Mouse (Mus musculus) spleen, adult 2 months (tissue): ENCODE data around the gene Lypd8. TPM values are rescaled to one million over a fixed set of nuclear protein-coding genes. Genes with fewer than 3 reads are reported as not detected.

Source experiments
- DNase-seq, 2 experiments: peaks; one replicate each; pipeline versions ENCODE4 v3.0.0 to v3.0.0-alpha.2; 2012 to 2021; ENCODE audit warnings: low spot score in 2 of 2, low read depth in 1 of 2
- H3K27ac ChIP-seq: fragments of 200-500 bp; 2 replicates; pipeline ENCODE4 v1.5.1; 2012; ENCODE audit warnings: low read length, inconsistent platforms; ENCODE audit not compliant: insufficient read depth
- H3K27me3 ChIP-seq: fragments of 200-500 bp; 2 replicates; pipeline ENCODE4 v1.6.1; 2012; ENCODE audit warnings: mild to moderate bottlenecking, moderate library complexity, low read length, inconsistent platforms; ENCODE audit not compliant: control insufficient read depth, insufficient read depth
- H3K36me3 ChIP-seq: fragments of 200-500 bp; 2 replicates; pipeline ENCODE4 v1.6.1; 2012; ENCODE audit warnings: mild to moderate bottlenecking, low read length, inconsistent platforms; ENCODE audit not compliant: control insufficient read depth, insufficient read depth
- H3K4me1 ChIP-seq: fragments of 200-500 bp; 2 replicates; pipeline ENCODE4 v1.6.1; 2011; ENCODE audit warnings: inconsistent platforms; ENCODE audit not compliant: control insufficient read depth, insufficient read depth, insufficient read length
- H3K4me3 ChIP-seq: fragments of 200-500 bp; 2 replicates; pipeline ENCODE4 v1.5.1; 2011; ENCODE audit warnings: mild to moderate bottlenecking, inconsistent platforms; ENCODE audit not compliant: insufficient read depth, insufficient read length; ENCODE audit errors: extremely low read depth
- CTCF ChIP-seq: fragments of 200-500 bp; IDR thresholded peaks from 2 replicates; pipeline ENCODE4 v1.5.1; 2011; ENCODE audit warnings: mild to moderate bottlenecking, inconsistent platforms; ENCODE audit not compliant: insufficient read depth, insufficient read length, insufficient replicate concordance; ENCODE audit errors: extremely low read depth
- POLR2A ChIP-seq: fragments of 200-500 bp; IDR thresholded peaks from 2 replicates; pipeline ENCODE4 v1.6.1; 2011; ENCODE audit warnings: low read depth, low read length, inconsistent platforms
- WGBS: fragments of 180-500 bp; shearing (Covaris S2); methylation state at CpG from one replicate; pipeline ENCODE4 v1.1.7; 2018; 5-methylcytosine and 5-hydroxymethylcytosine counted together
- polyA plus RNA-seq: library from polyadenylated mRNA; depleted of rRNA; stranded (reverse); fragments of >200 nt; gene quantifications from 2 replicates; pipeline ENCODE4 v1.2.3, GENCODE M21; 2012

Lypd8 gene
- polyA plus RNA-seq, 1 experiment = 0.35 TPM

DNA sequence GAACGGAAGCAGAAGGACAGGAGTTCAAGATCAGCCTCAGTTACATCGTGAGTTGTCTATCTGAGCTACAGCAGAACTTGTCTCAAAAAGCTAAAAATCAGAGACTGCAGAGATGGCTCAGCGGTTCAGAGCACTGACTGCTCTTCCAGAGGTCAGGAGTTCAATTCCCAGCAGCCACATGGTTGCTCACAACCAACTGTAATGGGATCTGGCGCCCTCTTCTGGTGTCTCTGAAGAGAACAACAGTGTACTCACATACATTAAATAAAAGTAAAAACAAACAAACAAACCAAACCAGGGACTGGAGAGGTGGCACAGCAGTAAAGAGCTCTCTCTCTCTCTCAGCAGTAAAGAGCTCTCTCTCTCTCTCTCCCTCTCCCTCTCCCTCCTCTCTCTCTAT lies 28.2 kb upstream of the Lypd8 start:
- TF ChIP-seq CTCF (no peak), POLR2A (no peak)
- Histone ChIP-seq H3K4me3 (no peak overlapping the region), H3K36me3 (peaks cover 22% of the 10 kb centered on the region), H3K27ac (no peak overlapping the region), H3K27me3 (no peaks in the 10 kb centered on the region), H3K4me1 (no peaks in the 10 kb centered on the region)
- no peak for DNase-seq
- WGBS = 88% methylated on average over 4 of the region's 4 CpGs

DNA sequence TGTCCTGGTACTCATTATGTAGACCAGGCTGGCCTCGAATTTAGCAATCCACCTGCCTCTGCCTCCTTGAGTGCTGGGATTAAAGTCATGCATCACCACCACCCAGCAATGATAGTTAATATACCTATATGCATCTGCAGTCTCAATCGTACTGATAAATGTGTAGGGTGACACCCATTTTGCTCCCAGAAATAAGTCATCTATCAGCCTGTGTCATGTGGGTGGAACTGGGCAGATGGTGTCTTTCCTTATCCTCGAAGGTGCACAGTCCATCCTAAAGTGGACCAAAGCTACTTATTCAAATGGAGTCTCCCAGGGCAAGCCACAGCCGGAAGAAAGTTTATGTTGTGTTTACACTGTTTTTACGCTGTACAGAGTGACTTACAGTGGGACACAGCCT lies 27.7 kb upstream of the Lypd8 start:
- Histone ChIP-seq H3K27ac (no peak overlapping the region), H3K27me3 (no peaks in the 10 kb centered on the region), H3K4me3 (no peak overlapping the region), H3K4me1 (no peaks in the 10 kb centered on the region), H3K36me3 (peaks cover 17% of the 10 kb centered on the region)
- TF ChIP-seq CTCF = no peak
- TF ChIP-seq POLR2A = no peak
- WGBS = 82% methylated on average over 5 of the region's 5 CpGs
- no peak for DNase-seq

DNA sequence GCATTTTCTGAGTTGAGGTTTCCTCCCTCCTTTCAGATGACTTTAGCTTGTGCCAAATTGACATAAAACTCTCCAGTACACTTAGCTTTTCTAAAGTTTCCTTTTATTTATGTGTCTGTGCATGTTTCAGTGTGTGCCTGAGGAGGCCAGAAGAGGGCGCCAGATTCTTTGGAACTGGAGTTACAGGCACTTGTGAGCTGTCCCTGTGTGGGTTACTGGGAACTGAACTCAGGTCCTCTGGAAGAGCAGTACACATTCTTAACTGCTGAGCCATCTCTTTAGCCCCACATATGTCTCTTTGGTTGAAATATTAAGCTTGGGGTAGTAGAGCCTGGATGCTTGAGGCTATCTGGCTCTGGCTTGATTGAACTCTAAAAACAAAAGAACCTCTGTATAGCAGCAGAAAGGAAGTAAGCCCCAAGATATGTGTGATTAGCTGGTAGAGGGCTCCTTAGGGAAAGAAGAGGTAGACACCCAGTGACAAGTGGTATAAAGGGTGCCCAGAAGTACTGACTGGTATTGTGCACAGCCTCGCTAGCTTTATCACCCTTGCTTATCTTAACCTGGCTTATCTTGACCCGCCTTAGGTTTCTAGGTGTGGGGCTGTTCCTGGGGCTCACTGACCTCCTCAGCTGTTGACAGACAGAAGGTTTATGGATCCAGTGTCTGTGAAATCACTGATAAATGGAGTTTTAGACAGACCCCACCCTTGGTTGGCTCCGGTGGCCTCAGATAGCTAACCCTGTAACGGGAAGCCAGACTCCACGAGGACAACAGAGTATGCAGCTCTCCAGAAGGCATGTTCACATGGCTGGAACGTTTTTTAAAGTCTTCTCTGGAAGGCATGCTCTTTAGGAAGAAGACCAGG lies 25.9 kb upstream of the Lypd8 start:
- WGBS = 58% methylated on average over 7 of the region's 7 CpGs
- no peaks in the 10 kb centered on the region for H3K4me1 ChIP-seq
- no peak overlapping the region for H3K4me3 ChIP-seq
- H3K27me3 ChIP-seq = no peaks in the 10 kb centered on the region
- no peak overlapping the region for H3K27ac ChIP-seq
- H3K36me3 ChIP-seq = 0 out of 2 replicates have a peak, but pooled peaks cover under 1% of the 10 kb centered on the region
- TF ChIP-seq CTCF (no peak), POLR2A (no peak)
- DNase-seq = no peak

DNA sequence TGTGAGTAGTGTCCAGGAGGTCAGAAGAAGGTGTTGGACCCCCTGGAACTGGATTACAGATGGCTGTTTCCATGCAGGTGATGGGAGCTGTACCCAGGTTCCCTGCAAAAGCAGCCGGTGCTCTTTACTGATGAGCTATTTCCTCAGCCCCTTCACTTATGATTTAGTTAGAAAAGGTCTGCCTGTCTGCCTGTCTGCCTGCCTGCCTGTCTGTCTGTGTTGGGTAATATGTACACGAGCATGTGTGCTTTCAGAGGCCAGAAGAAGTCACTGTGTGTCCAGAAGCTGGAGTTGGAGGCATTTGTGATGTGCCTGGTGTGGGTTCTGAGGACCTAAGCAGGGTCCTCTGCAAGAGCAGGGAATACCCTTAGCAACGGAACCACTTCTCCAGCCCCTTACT lies 25.1 kb upstream of the Lypd8 start:
- DNase-seq = no peak
- no peak overlapping the region for H3K27ac ChIP-seq
- no peak overlapping the region for H3K4me3 ChIP-seq
- H3K4me1 ChIP-seq = no peaks in the 10 kb centered on the region
- 72% methylated on average over 3 of the region's 3 CpGs for WGBS
- no peaks in the 10 kb centered on the region for H3K27me3 ChIP-seq
- no peaks in the 10 kb centered on the region for H3K36me3 ChIP-seq
- TF ChIP-seq CTCF (no peak), POLR2A (no peak)

DNA sequence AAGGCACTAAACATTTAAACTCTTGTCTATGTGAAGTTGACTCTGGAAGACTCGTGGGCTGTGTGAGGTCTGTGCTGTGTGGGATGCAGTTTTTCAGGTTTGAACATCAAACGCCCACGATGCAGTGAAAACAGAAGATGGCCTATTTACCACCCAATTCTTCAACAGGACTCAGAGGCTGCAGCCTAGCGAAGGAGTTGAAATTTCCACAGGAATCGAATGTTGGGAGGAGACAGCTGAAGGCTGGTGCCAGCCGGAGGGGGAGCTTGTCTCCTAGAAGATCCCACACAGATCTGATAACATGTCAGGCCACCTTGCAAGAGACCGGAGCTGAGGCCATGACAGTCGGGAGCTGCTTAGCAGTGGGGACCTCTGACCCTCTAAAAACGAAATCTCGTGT lies 24.4 kb upstream of the Lypd8 start:
- H3K27me3 ChIP-seq = no peaks in the 10 kb centered on the region
- 75% methylated on average over 10 of the region's 10 CpGs for WGBS
- no peak for DNase-seq
- H3K36me3 ChIP-seq = no peaks in the 10 kb centered on the region
- no peak for TF ChIP-seq CTCF
- TF ChIP-seq POLR2A = no peak
- no peak overlapping the region for H3K27ac ChIP-seq
- H3K4me3 ChIP-seq = no peak overlapping the region
- no peaks in the 10 kb centered on the region for H3K4me1 ChIP-seq

DNA sequence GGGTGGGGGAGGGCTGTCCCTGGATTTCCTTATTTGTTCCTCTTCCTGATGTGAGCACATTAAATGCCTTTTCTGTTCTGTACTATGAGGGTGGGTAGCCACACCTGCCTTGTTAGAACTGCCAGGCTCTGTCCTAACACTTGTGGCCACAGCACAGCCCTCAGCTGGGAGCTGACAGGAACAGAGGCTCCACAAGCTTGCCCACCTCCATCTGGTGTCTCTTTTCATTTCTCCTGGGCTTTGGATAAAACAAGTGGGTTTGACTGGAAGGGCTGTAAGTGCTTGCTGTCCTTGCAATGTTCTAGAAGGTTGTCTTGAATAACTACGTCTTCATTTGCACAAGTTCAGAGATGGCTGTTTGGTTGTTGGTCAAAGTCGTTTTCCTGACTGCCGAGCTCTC lies 23.9 kb upstream of the Lypd8 start:
- Histone ChIP-seq H3K4me1 (no peaks in the 10 kb centered on the region), H3K27me3 (no peaks in the 10 kb centered on the region), H3K4me3 (no peak overlapping the region), H3K36me3 (no peaks in the 10 kb centered on the region), H3K27ac (no peak overlapping the region)
- DNase-seq = no peak
- 87% methylated on average over 3 of the region's 3 CpGs for WGBS
- TF ChIP-seq CTCF (no peak), POLR2A (no peak)

DNA sequence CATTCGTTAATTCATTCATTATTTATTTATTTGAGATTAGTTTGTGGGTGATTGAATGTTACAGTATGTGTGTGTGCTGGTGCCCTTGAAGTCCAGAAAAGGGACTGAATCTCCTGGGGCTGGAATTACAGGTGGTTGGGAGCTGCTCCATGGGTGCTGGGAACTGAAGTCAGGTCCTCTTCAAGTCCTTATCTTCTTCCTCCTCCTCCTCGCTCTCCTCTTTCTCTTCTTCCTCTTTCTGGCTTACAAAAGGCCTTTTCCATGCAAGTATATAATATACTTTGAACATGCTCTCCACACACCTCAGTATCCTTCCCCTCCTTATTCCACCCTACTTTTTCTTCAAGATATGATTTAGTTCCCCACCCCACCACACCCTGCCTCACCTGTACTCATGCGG lies 21.8 kb upstream of the Lypd8 start:
- 83% methylated on average over 3 of the region's 3 CpGs for WGBS
- TF ChIP-seq CTCF = no peak
- no peak for TF ChIP-seq POLR2A
- no peak overlapping the region for H3K27ac ChIP-seq

More for the DNA sequence above, 21.8 kb upstream of the Lypd8 start:
- no peak overlapping the region for H3K4me3 ChIP-seq
- H3K4me1 ChIP-seq = no peaks in the 10 kb centered on the region
- no peaks in the 10 kb centered on the region for H3K36me3 ChIP-seq
- H3K27me3 ChIP-seq = no peaks in the 10 kb centered on the region
- no peak for DNase-seq
